Mouse (Mus musculus) cerebellum, postnatal 25 days (tissue): ENCODE measurements around the gene Orc1.

Experiments used
- DNase-seq, 2 experiments: peaks; one replicate each; pipeline ENCODE4 v3.0.0; 2021; ENCODE audit warnings: mixed read lengths in 2 of 2

Gene Orc1

DNA sequence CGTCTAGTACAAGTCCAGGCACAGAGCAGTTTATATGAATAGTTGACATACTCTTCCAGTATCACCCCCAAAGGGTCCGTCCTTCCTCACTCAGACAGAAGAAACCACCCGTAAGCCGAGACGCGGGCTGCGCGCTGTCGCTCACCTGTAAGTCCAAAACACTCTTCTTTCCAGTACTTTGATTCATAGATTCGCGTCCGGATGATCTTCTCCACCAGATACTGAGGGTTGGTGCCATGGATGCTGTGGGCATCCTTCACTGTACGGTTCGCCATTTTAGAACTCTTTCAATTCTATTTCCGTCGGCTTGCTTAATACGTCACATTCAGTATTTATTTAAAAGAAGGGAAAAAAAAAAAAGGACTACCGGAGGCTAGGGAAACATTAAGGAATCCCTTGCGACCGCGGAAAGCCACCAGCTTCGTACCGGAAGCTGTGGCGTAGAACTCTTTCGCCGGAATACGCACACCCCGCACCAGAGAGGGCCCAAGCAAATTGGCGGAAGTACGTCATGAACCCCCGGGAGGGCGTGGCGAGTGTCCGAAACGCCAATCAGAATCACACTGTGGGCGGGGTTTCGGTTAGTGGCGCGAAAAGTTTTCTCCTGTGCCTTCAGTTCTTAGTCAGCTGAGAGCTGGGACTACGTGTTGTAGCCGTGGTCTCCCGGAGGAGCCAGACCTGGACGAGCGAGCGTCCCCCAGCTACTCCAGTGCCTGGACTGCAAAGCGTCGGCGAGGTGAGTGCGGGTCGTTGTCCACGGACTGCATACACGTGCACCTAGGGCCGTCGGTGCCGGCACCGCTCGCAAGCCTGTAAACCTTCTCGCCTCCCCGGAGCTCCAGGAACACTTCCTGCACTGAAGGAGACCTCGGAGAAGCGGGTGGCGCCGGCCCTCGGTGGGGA lies at the start of gene Orc1, which contains the start of gene Prpf38a:
Gene Orc1, plus strand, starts transcription at position 584 of the 903 bp plus-strand sequence.
Gene Prpf38a, minus strand, starts transcription at position 497 of the 903 bp plus-strand sequence.
- peak; percentile 97 to 99 for DNase-seq

DNA sequence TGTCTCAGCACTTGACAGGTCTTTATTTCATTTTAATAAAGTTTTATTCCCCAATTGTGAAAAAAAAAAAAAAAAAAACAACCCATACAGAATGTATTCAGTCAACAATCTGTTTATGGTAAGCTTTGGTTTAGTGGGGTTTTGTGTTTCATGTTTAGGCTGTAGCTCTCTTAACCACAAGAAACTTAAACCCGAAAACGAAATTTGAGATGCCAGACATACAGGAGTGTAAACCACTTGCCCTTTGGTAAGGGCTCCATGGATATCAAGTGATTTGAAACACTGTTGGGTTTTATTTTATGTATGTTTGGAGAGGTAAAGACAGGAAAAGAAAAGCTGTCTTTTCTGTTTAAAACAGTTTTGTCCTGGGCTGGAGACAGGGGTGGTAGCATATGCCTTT lies 39.5 kb upstream of the Orc1 start:
- no peak for DNase-seq

GRCm38 (mm10) chr4:108565026-108565425 lies 14.2 kb upstream of the Orc1 start:
- DNase-seq: no peak

DNA sequence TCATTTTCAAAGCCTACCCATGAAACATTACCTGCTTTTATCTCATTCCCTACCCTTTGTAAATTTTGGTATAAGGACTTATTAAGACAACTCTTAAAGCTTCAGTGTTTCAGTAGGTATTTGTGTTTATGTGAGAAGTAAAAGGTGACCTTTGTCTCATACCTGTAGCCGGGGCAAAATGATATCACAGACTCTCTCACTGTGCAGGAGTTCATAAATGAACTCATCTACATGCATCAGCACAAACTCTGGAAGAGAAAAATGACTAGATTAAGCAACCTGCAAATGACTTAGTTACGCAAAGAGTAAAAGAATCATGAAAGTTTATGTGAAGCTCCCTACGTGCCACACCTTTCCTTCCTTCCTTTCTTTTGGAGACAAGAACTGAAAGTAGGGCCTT lies 6.6 kb upstream of the Orc1 start:
- DNase-seq: no peak

DNA sequence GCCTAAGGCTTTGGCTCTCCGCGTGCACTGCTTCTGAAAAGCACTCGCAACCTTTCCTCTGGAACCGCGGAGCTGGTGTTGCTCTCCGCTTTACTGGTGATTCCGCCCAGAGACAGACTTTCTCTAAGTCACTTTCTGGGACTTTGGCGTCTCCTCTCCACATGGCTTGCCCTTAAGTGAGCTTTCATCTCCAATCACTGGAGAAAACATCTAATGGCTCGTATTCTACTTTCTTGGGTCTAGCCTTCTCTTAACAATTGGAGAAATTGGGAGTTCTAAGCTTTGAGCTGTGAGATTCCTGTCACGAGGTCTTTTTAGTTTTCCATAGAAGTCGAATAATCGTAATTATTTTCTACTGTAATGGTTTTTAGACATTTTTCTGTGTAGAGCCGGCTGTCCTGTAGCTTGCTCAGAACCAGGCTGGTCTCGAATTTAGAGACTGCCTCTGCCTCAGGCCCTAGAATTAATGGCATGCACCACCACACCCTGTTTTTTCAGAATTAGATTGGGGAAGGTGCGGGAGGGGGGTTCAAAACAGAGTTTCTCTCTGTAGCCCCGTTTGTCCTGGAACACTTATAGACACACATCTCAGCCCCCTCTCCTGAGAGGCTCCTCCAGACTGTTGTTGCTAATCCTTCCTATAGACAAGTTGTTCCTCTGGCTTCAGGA lies 654 bp downstream of the Orc1 start:
- no peak for DNase-seq

DNA sequence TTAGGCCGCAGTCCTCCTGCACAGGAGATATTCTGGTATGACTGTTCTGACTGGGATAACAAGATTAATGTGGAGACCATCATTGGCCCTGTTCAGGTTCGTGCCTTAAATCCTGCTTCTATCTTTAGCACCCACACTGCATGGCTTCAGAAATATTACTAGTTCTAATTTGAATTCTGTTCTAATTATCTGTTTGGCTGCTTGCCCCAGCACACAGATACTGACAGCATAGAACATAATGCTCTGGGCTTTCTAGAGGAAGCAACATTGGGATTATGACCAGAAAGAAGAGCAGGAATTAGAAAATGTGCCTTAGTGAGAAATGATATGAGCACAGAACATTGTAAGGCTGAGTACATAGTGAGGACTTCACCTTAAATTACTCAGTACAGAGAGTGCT lies 14.2 kb downstream of the Orc1 start:
- DNase-seq: no peak

DNA sequence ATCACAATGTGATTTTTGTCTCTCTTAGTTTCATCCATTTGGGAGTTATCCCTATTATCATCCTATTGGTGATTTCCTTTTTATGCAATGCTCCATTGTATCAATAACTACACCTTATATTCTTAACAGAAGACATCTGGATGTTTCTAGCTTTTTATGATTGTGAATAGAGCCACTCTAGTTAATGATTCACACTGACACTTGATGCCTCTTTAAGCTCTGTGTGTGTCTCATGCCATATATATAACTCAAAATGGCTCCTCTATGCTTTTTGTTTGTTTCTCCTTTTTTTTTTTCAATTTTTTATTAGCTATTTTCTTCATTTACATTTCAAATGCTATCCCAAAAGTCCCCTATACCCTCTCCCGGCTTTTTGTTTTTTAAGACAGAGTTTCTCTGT lies 16.6 kb downstream of the Orc1 start:
- DNase-seq: no peak

- DNase-seq: no peak
Observed at GRCm38 (mm10) chr4:108598306-108598705, 19.1 kb downstream of the Orc1 start.

- DNase-seq: no peak
Observed at GRCm38 (mm10) chr4:108601870-108602269, 22.6 kb downstream of the Orc1 start.

DNA sequence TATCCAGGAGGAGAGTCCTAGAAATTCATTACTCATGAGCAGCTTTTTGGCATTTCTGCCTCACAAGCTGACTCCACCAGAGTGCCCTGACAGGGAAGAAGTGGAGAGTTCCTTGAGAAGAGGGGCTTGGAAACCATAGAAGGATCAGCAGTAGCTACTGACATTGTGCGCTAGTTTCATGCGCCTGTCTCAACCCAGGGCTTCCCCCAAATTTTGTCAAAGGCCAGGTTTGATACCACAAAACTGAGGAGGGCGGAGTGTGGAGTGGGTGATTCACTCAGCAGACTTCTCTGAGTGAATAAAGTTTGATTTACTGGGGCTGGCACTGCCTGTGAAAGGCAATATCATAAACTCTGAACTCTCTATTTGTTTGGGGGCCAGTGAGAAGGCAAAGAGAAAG lies 29.4 kb downstream of the Orc1 start:
- no peak for DNase-seq

DNA sequence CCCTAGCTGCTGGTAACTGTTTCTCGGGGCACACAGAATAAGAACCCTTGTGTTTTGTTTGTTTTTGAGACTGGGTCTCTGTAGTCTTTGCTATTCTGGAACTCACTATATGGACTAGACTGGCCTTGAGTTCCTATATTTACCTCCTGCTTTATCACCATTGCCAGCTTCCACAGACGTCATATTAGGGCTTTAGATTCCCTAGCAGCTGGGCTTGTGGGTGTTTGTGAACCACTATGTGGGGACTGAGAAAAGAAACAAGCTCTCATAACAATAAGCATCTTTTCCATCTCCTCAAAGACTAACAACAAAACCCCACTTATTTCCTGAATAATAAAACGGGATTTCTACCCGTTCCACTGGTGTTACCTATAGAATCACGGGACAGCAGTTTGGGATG lies 31.7 kb downstream of the Orc1 start:
- no peak for DNase-seq

GRCm38 (mm10) chr4:108618586-108618985 lies 39.4 kb downstream of the Orc1 start:
- no peak for DNase-seq

DNA sequence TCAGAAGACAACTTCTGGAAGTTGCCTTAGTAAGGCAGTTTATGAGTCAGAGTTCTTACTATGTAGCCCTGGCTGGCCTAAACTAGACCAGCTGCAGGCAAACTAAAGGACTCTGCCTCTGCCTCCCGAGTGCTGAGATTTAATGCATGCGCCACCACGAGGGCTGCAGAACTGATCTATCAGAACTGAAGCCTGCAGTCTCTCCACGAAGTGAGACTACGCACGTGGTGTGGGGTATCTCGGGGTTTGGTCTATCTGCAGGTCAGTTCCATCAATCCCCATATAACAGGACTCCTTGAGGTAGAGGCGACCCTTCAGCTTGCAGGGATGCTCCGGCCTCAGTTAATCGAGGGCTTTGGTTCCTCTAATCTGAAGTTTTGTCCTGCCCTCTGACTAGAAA lies 39.9 kb downstream of the Orc1 start:
- DNase-seq: peak in 1 of 2 experiments; percentile 46

DNA sequence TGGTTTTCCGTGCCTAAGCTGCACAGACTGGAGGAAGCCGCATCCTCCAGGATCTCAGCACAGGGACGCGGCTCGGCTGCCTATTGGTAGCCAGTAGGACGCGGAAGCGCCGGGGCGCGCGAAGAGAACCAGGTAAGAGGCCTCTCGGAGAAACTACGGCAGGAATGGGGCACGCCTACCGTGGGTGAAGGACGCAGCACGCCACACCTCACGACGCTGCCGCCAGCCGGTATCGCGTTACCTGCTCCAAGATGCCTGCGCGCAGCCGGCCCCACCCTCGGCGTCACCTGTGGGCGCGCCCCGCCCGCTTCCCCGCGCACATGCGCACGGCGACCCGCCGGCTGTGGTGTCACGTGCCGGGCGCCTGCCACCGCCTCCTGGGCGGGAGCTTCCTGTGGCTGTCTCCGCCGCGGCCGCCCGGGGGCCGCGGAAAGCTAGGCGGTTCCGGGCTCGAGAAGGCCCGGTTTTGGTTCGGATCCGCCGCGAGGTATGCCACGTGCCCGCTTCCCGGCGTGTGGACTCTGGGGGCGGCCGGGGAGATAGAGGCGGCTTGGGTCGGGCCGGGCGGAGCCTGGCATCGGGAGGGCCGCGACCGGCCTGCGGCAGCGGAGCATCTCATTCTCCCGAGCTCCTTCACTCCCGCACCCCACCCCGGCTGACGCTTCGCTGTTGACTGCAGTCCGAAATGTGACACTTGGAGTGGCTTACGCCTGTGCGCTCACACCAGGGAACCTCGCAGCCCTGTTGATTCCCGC lies 40.5 kb downstream of the Orc1 start, which contains the start of gene Cc2d1b:
Gene Cc2d1b, plus strand, starts transcription at position 354 of the 755 bp plus-strand sequence.
- peak; percentile 95 to 98 for DNase-seq

DNA sequence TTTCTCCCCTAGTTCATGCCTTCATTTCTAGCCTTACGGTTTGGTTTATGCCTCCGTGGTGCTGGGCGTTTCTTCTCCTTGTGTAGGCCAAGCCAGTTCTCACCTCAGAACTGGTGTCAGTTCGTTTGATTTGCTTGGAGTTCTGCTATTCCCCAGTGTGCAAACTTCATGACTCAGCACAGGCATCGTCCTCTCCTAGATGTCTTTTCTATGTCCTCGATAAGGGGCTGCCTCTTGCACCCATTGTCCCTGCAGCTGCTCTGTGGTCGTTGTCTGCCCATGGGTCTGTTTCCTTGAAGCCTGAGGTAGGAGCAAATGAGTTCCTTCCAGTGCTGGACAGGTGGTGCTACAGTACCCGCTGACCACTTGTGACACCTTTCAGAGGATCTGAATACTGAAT lies 41.3 kb downstream of the Orc1 start:
- peak in 1 of 2 experiments; percentile 41 for DNase-seq

DNA sequence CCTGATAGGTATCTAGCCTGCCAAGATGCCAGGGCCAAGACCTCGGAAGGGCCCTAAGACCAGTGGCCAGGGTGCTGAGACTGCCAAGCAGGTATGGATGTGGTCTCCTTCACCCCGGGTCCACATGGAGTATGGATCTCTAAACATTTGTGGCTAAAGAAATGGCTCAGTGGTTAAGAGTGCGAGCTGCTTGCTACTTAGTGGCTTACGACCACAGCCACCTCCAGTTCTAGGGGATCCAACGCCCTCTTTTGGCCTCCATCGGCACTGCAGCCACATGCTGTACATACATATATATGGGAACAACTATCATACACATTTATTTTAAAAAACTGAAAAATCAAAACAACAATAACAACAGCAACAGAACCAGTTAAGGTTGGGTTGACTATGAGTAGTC lies 42.3 kb downstream of the Orc1 start:
- no peak for DNase-seq

DNA sequence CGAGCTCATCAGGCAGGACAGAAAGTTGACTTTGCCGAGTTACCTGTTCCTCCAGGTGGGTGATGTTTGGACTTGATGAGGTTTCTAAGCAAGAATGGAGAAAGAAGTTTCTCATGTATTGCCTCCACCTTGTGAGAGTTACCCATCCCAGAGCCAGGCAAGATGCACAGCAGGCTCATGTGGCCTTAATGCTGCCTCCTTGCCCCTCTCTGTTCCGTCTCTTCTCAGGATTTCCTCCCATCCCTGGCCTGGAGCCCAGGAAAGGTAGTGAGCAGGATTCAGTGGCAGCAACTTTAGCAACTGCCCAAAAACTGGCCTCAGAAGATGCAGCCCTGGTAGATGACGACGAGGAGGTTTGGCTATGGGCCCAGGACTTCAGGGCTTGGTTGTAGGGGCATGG lies 47.8 kb downstream of the Orc1 start:
- DNase-seq: no peak

- no peak for DNase-seq
Observed at GRCm38 (mm10) chr4:108629363-108629880, 50.2 kb downstream of the Orc1 start.

DNA sequence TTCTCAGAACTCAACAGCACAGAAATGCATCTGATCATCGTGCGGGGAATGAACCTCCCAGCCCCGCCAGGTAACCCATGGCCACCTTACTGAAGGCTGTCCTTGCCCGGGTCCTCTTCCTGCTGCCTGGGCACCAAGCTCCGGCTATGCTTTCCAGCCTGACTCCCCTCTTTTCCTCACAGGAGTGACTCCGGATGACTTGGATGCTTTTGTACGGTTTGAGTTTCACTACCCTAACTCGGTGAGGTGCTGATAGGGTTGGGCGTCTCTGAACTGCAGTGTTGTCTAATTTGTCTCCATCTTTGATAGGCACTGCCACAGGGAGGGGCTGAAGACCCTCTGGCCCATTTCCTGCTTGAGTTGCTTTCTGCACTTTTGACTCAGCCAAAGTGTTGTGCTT lies 50.9 kb downstream of the Orc1 start:
- no peak for DNase-seq

DNA sequence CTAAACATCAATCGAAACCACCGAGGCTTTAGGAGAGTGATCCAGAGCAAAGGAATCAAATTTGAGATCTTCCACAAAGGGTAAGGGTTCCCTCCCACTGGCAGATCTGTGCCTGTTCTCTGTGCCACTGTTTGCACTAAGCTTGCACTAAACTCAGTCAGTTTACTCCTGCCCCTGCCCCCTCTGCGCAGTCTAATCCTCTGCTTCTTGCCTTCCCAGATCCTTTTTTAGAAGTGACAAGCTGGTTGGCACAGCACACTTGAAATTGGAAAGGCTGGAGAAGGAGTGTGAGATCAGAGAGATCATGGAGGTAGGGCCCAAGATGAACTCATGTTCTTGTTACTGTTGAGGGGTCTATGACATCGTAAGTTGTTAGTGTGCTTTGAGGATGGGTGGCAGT lies 52.4 kb downstream of the Orc1 start:
- no peak for DNase-seq

DNA sequence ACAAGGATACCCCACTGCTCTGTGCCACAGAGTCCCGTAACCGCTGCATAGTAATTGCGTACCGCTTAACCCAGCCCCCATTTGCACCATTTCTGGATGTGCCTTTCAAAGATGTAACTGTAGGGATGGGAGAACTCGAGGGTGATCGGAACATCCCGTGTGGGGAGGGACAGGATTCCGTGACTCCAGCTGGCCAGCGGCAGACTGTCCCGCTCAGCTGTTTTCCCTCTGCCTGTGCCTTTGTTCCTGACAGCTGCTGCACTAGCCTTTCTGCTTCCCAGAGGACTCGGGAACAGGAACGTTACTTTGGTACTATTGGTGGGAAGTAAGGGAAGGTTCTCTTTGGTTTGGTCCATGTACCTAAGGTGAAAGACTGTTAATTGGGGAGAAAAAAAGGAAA lies 54.5 kb downstream of the Orc1 start:
- no peak for DNase-seq

DNA sequence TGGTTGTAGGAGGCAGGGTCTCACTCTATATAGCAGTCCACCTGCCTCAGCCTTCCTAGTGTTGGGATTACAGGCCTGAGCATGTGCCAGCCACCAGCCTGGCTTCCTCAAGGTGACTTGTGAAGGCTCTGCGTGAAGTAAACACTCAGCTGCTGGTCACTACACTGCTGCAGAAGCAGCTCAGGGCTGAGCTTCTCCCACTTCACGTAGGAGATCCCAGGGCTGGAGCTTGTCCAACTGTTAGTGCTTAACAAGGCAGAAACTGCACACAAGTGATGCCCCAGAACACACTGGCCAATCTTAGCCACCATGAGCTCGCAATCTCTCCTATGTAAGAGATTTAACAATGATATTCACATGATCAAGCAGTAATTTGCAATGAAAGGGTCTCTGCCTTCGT lies 55.5 kb downstream of the Orc1 start:
- peak in 1 of 2 experiments; percentile 35 for DNase-seq

GRCm38 (mm10) chr4:108635101-108635500 lies 55.9 kb downstream of the Orc1 start:
- no peak for DNase-seq
